Mouse (Mus musculus) embryonic facial prominence, embryonic 11.5 days (tissue): ENCODE results near the gene Gm10188. TPM values are rescaled to one million over a fixed set of nuclear protein-coding genes. Genes with fewer than 3 reads are reported as not detected.
A peak's percentile ranks its signal among the peaks of the same experiment; 100 is the strongest.

Source experiments
- ATAC-seq: fragments of 200-750 bp; cut with Nextera tagmentation; replicated peaks from 2 replicates; pipeline ENCODE4 v1.8.0; 2017; ENCODE audit warnings: low read depth; ENCODE audit not compliant: insufficient number of reproducible peaks, low FRiP score, low TSS enrichment
- DNase-seq: peaks from one replicate; pipeline ENCODE4 v3.0.0-alpha.2; 2015; ENCODE audit warnings: low spot score
- H3K27ac ChIP-seq: fragments of 300-500 bp; sonication (generic); replicated peaks from 2 replicates; pipeline ENCODE4 v1.5.1; 2014; ENCODE audit warnings: mild to moderate bottlenecking, low read depth, low read length, control low read depth
- H3K27me3 ChIP-seq: fragments of 300-500 bp; sonication (generic); 2 replicates; pipeline ENCODE4 v1.6.1; 2014; ENCODE audit warnings: mild to moderate bottlenecking, low read length, moderate library complexity, mixed read lengths; ENCODE audit not compliant: control insufficient read depth, insufficient read depth
- H3K36me3 ChIP-seq: fragments of 300-500 bp; sonication (generic); replicated peaks from 2 replicates; pipeline ENCODE4 v1.6.1; 2014; ENCODE audit warnings: low read depth, mild to moderate bottlenecking, low read length, moderate library complexity, mixed read lengths; ENCODE audit not compliant: control insufficient read depth, insufficient read depth
- H3K4me1 ChIP-seq: fragments of 300-500 bp; sonication (generic); 2 replicates; pipeline ENCODE4 v1.6.1; 2014; ENCODE audit warnings: low read length, mixed read lengths; ENCODE audit not compliant: control insufficient read depth, insufficient read depth
- H3K4me2 ChIP-seq: fragments of 300-500 bp; sonication (generic); 2 replicates; pipeline ENCODE4 v1.6.1; 2014; ENCODE audit warnings: low read depth, mild to moderate bottlenecking, control low read depth, low read length, moderate library complexity
- H3K4me3 ChIP-seq: fragments of 300-500 bp; sonication (generic); 2 replicates; pipeline ENCODE4 v1.5.1; 2014; ENCODE audit warnings: low read depth, low read length, control low read depth
- H3K9ac ChIP-seq: fragments of 300-500 bp; sonication (generic); replicated peaks from 2 replicates; pipeline ENCODE4 v1.6.1; 2014; ENCODE audit warnings: mild to moderate bottlenecking, control low read depth, low read length
- H3K9me3 ChIP-seq: fragments of 300-500 bp; sonication (generic); replicated peaks from 2 replicates; pipeline ENCODE4 v1.6.1; 2016; ENCODE audit warnings: mild to moderate bottlenecking, low read length, inconsistent platforms, mixed read lengths; ENCODE audit not compliant: control insufficient read depth
- WGBS: fragments of 180-500 bp; shearing (Covaris S2); extraction: QIAGEN DNeasy Blood & Tissue Kit; methylation state at CpG from one replicate; pipeline ENCODE4 v1.1.7; 2014; 5-methylcytosine and 5-hydroxymethylcytosine counted together
- polyA plus RNA-seq: library from polyadenylated mRNA; unstranded; fragments of >200 nt; fragmentation: Nextera tagmentation; extraction: Ambion mirVana; gene quantifications from 2 replicates; pipeline ENCODE4 v1.2.1, GENCODE M21; 2014

Gene Gm10188
- not detected in 2 replicates for polyA plus RNA-seq

GRCm38 (mm10) chr1:132229667-132230066 lies at the start of gene Gm10188:
TSS of gene Gm10188 (minus strand) at chr1:132229767.
- WGBS, result 82% methylated on average over 3 of the region's 3 CpGs
- no peak within 1 kb of the TSS for H3K4me2 ChIP-seq
- H3K9me3 ChIP-seq, result no peaks in the 10 kb centered on the region
- no peaks in the 10 kb centered on the region for H3K4me1 ChIP-seq
- no peaks in the 10 kb centered on the region for H3K36me3 ChIP-seq
- ATAC-seq (no peak), DNase-seq (no peak)
- H3K4me3 ChIP-seq, result no peak within 1 kb of the TSS
- H3K27ac ChIP-seq, result no peak within 1 kb of the TSS
- no peaks in the 10 kb centered on the region for H3K27me3 ChIP-seq
- no peak within 1 kb of the TSS for H3K9ac ChIP-seq

- Histone ChIP-seq H3K9me3 (no peaks in the 10 kb centered on the region), H3K27ac (no peak overlapping the region), H3K4me3 (no peak overlapping the region), H3K36me3 (no peaks in the 10 kb centered on the region), H3K4me2 (no peak overlapping the region), H3K9ac (no peak overlapping the region), H3K4me1 (no peaks in the 10 kb centered on the region), H3K27me3 (no peaks in the 10 kb centered on the region)
- DNase-seq (no peak), ATAC-seq (no peak)
- WGBS, result 62% methylated on average over 6 of the region's 6 CpGs
Measured at GRCm38 (mm10) chr1:132277124-132277523, 47.6 kb upstream of the Gm10188 start.

GRCm38 (mm10) chr1:132276694-132277093 lies 47.1 kb upstream of the Gm10188 start:
- DNase-seq (no peak), ATAC-seq (no peak)
- WGBS, result 73% methylated on average over 3 of the region's 3 CpGs
- no peaks in the 10 kb centered on the region for H3K4me1 ChIP-seq
- no peak overlapping the region for H3K4me2 ChIP-seq
- H3K4me3 ChIP-seq, result no peak overlapping the region
- no peaks in the 10 kb centered on the region for H3K36me3 ChIP-seq
- no peaks in the 10 kb centered on the region for H3K27me3 ChIP-seq
- no peak overlapping the region for H3K27ac ChIP-seq
- H3K9ac ChIP-seq, result no peak overlapping the region
- no peaks in the 10 kb centered on the region for H3K9me3 ChIP-seq

GRCm38 (mm10) chr1:132271237-132271636 lies 41.7 kb upstream of the Gm10188 start:
- DNase-seq (no peak), ATAC-seq (no peak)
- no peaks in the 10 kb centered on the region for H3K4me1 ChIP-seq
- H3K27ac ChIP-seq, result no peak overlapping the region
- H3K4me3 ChIP-seq, result no peak overlapping the region
- no peak overlapping the region for H3K9ac ChIP-seq
- no peaks in the 10 kb centered on the region for H3K27me3 ChIP-seq
- 83% methylated on average over 3 of the region's 3 CpGs for WGBS
- H3K36me3 ChIP-seq, result no peaks in the 10 kb centered on the region
- H3K9me3 ChIP-seq, result no peaks in the 10 kb centered on the region
- H3K4me2 ChIP-seq, result no peak overlapping the region

GRCm38 (mm10) chr1:132268418-132269060 lies 39.0 kb upstream of the Gm10188 start:
- no peak for DNase-seq
- Histone ChIP-seq H3K36me3 (no peaks in the 10 kb centered on the region), H3K27ac (no peak overlapping the region), H3K4me1 (no peaks in the 10 kb centered on the region), H3K9ac (no peak overlapping the region), H3K4me2 (no peak overlapping the region), H3K27me3 (no peaks in the 10 kb centered on the region), H3K4me3 (no peak overlapping the region), H3K9me3 (no peaks in the 10 kb centered on the region)
- WGBS, result 42% methylated on average over 7 of the region's 7 CpGs
- ATAC-seq, result no peak

GRCm38 (mm10) chr1:132267959-132268358 lies 38.4 kb upstream of the Gm10188 start:
- Histone ChIP-seq H3K4me1 (no peaks in the 10 kb centered on the region), H3K9me3 (no peaks in the 10 kb centered on the region), H3K36me3 (no peaks in the 10 kb centered on the region), H3K27ac (no peak overlapping the region), H3K27me3 (no peaks in the 10 kb centered on the region), H3K4me3 (no peak overlapping the region), H3K4me2 (no peak overlapping the region), H3K9ac (no peak overlapping the region)
- 64% methylated on average over 2 of the region's 2 CpGs for WGBS
- ATAC-seq (no peak), DNase-seq (no peak)

GRCm38 (mm10) chr1:132266791-132267557 lies 37.4 kb upstream of the Gm10188 start:
- 38% methylated on average over 8 of the region's 8 CpGs for WGBS
- Histone ChIP-seq H3K36me3 (no peaks in the 10 kb centered on the region), H3K4me2 (no peak overlapping the region), H3K4me3 (no peak overlapping the region), H3K9ac (no peak overlapping the region), H3K27me3 (no peaks in the 10 kb centered on the region), H3K4me1 (no peaks in the 10 kb centered on the region), H3K27ac (no peak overlapping the region), H3K9me3 (no peaks in the 10 kb centered on the region)
- peak; percentile 24 for DNase-seq
- no peak for ATAC-seq

- ATAC-seq (no peak), DNase-seq (no peak)
- no peak overlapping the region for H3K27ac ChIP-seq
- WGBS, result 92% methylated on average over 10 of the region's 10 CpGs
- H3K9me3 ChIP-seq, result no peaks in the 10 kb centered on the region
- no peak overlapping the region for H3K4me3 ChIP-seq
- no peaks in the 10 kb centered on the region for H3K36me3 ChIP-seq
- H3K4me1 ChIP-seq, result no peaks in the 10 kb centered on the region
- H3K4me2 ChIP-seq, result no peak overlapping the region
- H3K9ac ChIP-seq, result no peak overlapping the region
- H3K27me3 ChIP-seq, result no peaks in the 10 kb centered on the region
Measured at GRCm38 (mm10) chr1:132265936-132266335, 36.4 kb upstream of the Gm10188 start.
